Mouse (Mus musculus) c-Kit-negative CD71-positive TER-119-positive erythroid progenitor cells, embryonic 14.5 days (primary cell): ENCODE results near the gene Tnni1.

Source experiments
- DNase-seq: peaks from one replicate; pipeline ENCODE4 v3.0.0-alpha.2; 2013; ENCODE audit warnings: low read depth, low spot score

Gene Tnni1

DNA sequence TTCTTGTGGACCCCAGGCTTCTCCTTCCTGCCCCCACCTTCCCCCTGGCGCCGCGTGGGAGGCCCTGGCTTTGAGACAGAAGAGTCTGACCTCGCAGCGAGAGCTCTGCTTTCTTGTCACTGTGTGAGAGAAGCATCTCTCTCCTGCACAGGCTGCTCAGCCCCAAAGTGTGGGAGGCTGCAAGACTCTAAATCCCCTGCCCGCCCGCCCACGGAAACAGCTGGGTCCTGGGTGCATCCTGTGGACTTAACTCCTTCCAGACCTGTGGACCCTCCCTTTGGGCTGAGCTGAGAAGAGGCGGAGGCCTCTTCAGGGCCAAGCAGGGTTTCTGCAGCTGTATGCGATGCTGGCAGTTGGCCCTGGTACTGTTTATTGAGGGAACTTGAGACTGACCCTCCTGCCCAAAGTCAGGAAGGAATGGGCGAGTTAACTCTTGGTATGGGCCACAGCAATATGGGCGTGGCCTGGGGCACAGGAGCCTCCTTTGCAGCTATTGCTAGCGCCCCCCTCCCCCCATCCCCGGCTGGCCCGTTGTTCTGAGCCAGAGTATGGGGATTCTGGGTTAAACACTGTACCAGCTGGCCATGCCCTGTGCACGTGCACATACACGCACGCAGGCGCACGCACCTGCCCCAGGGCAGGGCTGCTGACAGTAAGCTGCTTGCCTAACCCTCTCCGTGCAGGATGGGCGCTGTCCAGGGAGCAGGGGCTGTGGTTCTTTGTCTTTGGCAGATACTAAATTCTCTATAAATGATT, at the start of gene Tnni1:
Gene Tnni1 (plus strand): TSS at position 655 of the 756 bp plus-strand sequence.
- DNase-seq: no peak

DNA sequence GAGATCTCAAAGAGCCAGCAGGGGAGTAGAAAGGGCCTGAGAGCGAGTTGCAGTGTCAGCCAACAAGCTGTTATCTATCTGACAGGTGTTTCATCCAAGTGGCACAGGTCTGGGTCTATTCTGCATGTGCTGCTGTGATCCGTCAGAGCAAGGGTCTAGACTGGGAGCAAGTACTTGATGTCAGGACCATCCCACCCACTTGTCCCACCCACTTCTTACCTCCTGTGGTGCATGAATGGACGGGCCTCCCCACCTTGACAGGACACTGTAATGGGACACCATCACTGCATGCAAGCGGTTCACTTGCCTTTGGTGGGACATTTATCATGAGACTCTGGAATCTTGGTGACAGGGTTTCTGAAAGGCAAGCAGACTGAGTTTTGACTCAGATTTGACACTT, 49.4 kb upstream of the Tnni1 start:
- no peak for DNase-seq

DNA sequence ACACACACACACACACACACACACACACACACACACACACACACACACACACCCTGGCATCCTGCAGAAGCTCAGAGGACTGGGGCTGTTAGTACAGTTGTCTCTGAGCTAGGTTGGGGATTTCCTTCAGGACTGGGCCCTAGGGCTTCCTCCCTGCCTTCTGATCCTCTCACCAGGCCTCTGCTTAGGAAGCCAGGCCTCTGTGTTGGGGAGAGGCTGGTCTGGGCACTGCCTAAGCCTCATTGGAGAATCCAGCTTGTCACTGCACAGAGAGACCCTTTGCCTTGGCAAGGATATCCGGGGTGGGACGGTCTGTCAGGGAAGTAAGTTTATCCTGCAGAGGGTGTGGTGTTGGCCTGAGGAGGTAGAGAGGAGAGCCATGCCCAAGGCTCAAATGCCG, 48.9 kb upstream of the Tnni1 start:
- DNase-seq: no peak

DNA sequence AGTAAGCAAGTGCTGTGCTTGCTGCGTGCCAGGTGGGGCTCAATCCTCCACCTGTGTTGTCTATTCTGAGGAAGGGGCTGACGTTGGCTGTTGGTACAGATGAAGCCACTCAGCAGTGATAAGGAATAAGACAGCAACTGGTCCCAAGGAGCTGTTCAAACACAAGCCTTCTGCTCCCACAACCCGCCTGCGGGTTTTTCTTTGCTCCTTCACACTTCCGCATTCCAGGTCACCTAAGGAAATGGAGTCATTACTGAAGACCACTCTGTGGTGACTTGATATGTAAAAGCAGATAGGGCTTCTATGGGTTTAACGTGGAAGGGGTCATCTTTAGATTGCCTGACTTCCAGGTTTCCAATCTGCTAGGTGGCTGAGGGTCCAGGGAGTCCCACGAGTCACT, 47.8 kb upstream of the Tnni1 start:
- no peak for DNase-seq

DNA sequence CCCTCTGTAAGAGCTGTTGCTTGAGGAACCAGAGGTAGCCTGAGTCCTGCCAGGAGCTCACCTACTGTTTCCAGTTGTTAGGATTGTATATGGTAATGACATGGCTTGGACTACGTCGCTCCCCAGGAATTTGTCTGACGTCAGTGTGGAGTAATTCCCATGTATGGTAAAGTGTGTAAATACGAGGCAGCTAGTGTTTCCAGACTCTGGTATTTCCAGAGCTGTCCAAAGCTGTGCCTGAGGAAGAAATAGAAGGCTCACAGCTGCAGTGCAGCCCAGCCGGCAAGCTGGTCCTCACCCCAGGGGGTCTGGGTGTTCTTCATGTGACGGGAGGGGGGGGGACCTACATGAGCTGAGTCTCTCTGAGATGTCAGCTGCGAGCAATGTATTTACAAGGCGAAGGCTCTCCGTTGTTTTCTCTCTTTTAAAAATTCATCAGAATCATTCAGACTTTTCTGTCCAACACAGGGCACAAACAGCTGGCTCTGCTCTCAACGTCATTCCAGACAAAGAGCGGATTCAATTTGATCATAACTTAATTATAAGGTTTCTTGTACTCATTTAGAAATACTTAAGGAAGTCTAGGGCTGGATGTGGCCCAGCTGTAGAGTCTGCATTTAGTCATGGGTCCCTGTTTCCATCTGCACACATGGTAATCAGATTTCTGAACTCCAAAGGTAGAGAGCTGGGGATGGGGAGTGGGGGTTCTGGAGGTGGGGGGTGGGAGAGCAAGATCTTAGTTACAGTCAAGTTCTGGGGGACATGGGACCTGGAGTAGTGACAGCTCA, 47.1 kb upstream of the Tnni1 start:
- no peak for DNase-seq

DNA sequence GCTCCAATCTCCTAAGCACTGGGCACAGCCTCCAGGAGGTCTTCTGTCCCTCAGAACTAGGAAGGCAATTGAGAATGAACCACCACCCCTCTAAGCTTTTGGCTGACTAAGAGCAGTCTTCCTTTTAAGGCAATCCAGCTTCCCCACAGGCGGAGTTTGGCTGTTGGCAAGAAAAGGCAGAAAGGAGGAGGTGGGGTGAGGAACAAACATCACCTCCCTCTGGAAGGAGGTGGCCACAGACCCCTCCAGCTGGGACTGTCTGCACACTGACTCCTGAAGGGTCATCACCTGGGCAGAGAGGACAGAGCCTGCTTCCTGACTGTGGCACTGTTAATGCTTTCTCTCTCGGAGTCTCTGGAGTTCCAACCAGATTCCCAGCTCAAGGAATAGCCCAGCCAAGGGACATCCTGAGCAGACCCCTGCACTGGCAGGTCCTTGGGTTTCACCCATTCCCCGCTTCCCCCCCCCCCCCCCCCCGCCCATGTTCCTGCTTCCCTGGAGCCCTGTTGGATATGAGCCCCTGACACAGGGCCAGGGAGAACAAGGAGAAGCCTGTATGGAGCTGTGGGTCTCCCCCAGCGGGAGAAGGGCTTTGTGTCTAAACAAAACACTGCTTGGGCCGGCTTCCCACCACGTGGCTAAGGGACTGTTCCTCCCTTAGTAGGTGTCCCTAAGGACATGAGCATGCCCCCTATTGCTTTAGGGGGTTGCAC, 44.9 kb upstream of the Tnni1 start:
- no peak for DNase-seq

DNA sequence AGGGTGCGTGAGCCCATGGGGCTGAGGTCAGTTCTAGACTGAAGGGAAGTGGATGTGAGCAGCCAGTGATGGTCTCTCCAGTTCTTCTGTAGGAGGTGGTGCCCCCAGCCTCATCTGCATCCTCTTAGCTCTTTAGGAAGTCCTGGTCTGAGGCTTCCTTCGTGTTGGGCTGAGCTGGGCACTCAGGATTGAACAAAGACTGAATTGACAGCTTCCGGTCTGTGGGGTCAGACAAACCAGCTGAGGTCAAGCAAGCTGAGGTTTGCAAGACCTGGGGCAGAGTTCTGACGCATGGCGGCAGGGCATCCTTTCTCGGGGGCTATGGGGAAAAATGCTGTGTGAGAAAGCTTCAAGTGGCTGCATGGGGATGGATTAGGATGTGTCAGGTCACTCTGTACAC, 43.8 kb upstream of the Tnni1 start:
- no peak for DNase-seq

DNA sequence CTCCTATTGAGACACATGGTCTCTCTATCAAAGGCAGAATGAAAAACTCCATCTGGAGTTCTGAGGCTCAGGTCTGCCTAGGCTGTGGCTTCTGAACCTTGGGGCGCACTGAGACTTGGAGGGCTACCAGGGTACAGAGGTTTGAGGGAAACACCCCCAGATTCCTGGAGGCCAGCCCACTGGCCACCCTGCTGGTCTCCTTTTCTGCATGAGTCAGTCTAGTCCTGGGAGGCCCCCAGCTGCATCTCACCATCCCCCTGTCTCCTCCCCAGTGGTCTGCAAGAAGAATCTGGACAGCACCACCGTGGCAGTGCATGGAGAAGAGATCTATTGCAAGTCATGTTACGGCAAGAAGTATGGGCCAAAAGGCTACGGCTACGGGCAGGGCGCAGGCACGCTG, 34.2 kb upstream of the Tnni1 start:
- no peak for DNase-seq

DNA sequence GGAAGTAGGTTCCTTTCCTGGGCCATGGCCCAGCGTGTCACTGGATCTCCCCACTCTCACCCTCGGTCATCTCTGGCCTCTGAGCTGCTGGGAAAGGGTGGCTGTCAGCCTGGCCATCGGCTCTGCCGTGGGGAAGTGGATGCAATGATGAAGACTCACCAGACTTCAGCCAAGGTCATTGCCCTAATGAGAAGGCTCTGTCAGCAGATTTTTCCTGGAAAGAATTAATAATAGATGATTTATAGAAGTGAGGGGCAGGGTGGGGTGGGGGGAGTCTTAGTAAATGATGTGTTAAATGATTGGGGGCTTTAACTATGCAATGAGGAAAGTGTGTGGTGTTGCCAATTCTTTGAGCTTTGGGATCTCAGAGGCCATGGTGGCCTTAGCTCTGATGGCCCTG, 33.0 kb upstream of the Tnni1 start:
- DNase-seq: no peak

DNA sequence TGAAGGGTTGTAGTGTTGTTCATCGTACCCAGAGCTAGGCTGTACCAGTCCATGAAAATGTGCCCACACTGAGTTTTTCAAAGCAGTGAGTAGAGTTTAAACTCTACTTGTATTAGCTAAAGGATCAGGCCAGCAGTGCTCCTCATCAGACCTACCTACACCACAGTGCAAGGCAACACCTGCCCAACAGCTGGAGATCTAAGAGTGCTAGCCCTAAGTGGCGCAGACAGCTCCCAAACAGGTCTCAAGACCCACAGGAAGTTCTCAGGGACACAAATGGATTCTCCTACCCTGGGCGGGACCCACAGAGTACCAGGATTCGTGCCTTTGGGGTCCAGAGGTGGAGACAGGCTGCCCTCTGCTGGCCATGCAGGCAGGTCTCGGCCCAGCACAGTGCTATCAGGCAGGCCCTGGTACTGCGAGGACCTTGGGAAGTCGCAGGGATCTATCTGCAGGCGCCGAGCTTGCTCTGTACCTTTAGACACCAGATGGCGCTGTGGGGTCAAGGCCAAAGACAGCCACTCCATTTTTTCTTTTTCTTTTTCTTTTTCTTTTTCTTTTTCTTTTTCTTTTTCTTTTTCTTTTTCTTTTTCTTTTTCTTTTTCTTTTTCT, 26.4 kb upstream of the Tnni1 start:
- DNase-seq: peak; percentile 85

DNA sequence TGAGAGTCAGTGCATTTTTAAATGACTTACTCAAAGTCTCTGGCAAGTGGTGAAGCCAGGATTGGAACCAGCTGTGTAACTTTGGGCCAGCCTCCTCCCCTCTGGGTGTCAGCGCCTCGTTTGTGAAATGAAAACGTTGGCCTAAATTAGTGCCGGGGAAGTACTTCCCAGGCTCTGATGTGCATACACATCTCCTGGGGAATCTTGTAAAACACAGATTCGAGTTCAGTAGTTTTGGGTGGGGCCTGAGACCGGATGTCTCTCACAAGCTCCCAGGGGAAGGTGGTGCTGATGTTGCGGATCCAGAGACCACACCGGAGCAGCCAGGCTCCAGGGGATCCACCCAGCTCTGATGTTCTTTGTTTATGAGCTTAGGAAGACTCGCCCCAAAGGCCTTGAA, 23.9 kb upstream of the Tnni1 start:
- DNase-seq: no peak

DNA sequence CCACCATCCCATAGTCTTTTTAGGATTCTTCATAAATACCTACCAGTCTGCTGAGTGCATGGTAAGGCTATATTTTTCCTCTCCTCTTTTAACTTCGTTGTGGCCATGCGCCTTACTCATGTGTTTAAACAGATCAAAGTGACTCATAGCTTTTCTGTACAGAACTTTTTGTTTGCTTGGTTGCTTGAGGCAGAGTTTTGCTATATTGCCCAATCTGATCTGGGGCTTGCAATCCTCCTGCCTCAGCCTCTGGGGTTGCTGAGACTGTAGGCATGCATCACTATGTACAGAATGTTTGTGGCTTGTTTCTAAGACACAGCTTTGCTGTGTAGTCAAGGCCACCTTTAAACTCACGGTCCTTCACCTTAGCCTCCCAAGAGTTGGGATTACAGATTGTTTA, 23.3 kb upstream of the Tnni1 start:
- no peak for DNase-seq

DNA sequence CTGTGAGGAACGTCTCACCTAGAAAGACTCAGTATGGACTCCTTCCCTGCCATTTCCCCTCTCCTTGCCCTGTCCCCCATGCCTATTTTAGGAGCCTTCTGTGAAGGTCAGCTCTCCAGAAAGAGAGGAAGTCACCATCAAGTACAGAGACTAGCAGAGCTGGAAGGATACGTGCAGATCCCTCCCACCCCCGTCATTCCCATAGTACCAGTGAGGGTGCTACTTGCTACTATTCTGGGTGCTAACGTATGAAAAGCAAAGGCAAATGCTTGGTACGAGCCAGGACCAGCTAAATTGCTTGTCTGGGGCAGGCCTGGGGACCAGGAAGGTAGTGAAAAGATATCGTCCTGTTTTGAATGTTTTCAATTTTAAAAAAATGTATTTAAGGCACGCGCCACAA, 21.9 kb upstream of the Tnni1 start:
- DNase-seq: no peak

DNA sequence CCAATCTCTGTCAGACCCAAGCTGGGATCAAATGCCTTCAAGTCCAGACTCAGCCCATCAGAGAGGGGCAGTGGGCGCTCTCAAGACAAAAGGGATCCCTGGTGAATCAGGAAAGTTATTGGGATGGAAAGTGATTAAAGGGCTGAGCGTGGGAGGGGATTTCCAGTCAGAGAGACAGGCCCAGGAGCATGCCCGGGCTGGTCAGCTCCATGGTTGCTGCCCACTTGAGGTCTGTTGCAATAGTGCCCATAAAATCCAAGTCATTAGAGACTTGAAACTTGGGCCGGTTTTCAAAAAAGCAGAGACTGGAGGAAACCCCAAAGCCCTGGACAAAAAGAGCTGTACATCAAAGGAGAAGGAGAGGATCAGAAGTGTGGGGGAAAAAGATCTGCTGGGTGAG, 19.5 kb upstream of the Tnni1 start:
- no peak for DNase-seq

DNA sequence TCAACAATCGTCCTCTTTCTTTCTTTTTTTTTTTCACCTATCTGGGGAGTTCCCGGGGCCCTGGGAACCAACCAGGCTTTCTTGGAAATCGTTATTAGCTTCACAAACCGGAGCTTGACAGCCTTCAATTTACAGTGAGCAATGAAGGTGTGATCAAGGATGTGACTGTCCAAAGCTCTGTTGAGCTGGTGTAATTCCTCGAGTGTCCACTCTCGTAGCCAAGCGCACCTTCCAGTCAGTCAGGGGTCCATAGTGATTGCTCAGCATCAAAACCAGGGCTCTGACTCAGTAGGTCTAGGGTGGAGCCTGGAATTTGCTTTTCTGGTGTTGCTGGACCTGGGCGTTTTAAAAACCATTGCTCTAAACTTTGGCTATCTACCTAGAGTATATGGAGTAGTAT, 19.0 kb upstream of the Tnni1 start:
- no peak for DNase-seq

DNA sequence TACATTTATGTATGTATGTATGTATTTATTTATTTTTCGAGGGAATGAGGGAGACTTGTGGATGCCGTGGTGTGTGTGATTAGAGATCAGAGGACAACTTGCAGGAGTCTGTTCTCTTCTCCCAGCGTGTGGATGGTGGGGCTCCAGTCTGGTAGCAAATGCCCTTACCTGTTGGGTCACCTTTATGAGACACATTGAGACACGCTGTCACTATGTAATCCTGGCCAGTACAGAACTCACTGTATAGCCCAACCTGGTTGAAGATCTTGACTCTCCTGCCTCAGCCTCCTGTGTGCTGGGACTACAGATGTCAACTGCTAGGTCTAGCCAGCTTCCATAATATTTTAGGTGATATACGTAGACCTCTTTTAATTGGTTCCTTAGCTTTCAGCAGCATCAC, 17.5 kb upstream of the Tnni1 start:
- DNase-seq: peak; percentile 76

DNA sequence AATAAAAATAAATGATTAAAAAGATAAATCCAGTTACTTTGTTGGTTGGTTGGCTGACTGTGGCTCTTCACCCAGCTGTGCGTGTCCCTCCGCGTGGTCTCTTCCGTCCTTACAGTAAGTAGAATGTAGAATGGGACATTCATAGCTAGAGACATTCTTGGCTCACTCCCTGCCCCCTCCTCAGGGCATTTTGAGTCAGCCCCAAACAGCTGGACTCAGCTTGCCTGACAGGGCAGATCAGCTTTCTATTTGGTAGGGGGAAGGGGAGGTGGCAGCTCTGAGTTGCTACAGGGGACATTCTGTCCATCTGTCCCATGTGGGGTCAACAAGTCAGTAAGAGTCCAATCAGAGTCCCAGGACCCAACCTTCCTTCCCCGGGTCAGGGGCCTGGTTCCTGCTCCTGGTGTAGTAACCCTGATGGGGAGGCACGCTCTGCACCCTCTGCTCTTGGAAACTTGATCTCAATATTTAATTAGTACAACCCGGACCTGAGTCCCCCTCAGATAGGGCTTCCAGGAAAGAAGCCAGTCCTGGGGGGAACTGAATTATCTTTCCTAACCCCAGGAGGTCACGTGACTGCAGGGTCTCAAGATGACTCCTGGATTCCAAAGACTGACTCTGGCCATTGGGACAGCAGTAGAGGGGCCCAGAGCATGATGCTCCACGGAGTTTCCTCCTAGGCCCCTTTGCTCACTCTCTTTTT, 15.6 kb upstream of the Tnni1 start:
- DNase-seq: no peak

DNA sequence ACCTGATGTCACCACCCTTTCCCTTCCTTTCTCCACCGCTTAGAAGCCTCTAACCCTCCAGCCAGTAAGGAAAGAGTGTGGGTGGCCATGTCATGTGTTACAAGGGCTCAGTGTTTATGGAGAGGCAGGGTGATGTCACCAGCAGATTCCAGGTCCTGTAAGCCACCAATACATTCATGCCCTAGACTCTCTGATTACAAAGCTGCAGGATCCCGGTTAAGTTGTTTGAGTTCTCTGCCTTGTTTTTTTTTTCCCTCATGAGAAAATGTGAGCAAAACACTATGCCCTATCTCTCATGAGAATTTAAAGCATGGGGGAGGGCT, 15.1 kb upstream of the Tnni1 start:
- DNase-seq: no peak

DNA sequence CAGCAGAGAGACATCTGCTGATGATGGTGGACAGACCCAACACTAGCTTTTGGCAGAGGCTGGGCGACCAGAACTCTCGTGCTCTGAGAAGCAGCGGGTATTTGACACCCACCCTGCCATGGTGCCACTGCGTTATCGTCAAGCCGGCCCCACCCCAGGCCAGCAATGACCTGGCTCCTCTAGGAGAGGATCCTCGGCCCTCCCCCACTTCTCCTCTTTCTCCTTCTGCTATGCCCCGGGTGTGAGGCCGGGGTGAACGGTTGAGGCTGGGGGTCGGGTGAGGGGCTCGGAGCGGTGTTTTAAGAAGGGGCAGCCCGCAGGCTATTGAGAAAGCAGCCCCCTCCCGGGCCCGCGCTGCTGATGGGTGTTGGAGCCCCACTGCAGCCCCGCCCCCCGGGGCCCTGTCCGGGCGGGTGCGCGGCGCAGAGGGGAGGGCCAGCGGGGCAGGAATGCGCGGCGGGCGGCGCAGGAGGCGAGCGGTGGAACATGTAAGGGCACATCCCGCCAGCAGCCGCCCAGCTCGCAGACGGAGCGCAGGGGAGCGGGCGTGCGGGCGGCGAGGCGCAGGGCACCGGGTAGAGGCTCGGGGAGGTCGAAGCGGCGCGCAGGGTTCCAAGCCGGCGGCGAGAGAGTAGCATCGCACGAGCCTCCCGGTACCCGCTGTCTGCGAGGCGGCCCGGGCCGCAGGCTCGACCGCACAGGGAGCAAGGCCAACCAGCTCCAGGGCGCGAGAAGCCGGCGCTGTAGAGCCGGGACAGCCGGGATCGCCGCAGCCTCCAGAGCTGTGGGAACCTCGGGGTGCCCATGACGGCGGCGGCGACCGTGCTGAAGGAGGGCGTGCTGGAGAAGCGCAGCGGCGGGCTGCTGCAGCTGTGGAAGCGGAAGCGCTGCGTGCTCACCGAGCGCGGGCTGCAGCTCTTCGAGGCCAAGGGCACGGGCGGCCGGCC, 13.3 kb upstream of the Tnni1 start, which contains the start of gene Phlda3:
Gene Phlda3 (plus strand): TSS at position 475 of the 947 bp plus-strand sequence.
- peak; percentile 61 for DNase-seq

DNA sequence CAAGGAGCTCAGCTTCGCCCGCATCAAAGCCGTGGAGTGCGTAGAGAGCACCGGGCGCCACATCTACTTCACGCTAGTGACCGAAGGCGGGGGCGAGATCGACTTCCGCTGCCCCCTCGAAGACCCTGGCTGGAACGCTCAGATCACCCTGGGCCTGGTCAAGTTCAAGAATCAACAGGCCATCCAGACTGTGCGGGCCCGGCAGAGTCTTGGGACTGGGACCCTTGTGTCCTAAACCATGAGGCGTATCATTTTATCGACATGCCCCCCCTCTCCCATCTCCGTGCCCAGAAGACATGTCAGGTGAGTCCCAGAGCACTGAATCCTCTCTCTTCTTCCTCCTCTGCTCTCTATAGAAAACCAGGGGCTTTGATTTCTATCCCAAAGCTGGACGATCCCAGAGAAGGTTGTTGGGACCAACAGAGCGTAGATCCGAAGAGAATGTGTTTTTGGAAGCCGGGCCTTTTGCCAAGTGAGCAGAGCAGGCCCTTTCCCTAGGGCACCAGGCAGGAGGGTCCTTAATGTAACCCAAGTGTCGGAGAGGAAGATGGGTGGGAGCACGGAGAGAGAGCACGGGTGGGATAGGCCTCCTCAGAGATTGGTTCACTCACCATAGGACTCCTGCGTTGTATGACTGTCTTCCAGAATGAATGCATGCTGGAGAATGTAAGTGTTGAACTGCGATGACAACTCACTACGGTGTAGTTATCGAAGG, 12.5 kb upstream of the Tnni1 start:
- DNase-seq: no peak
